Mouse (Mus musculus) liver, adult (tissue): ENCODE data around the gene Rabl2.

Source experiments
- GATA4 ChIP-seq: IDR thresholded peaks from 2 replicates; pipeline ENCODE4 v1.6.1; 2014; ENCODE audit warnings: mild to moderate bottlenecking, low read length; ENCODE audit not compliant: insufficient replicate concordance

The Rabl2 gene

GRCm38 (mm10) chr15:89591723-89592455 lies at the start of gene Rabl2:
Gene Rabl2 (minus strand): TSS chr15:89591923.
- TF ChIP-seq GATA4, result no peak

DNA sequence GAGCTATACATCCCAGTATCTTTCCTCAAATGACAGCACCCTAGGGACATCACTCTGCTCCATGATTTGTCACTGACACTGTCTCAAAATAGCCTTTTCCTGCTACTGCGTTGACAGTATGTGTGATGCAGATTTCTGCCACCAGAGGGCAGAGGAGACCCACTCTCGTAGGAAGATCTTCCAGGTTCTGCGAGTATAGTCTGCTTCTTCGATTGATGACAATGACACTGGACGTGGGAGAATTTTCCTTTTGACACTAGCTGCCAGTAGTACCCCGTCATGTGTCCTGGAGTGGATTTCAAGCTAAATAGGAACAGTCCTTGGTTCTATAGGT lies 31.9 kb upstream of the Rabl2 start:
- TF ChIP-seq GATA4, result no peak

DNA sequence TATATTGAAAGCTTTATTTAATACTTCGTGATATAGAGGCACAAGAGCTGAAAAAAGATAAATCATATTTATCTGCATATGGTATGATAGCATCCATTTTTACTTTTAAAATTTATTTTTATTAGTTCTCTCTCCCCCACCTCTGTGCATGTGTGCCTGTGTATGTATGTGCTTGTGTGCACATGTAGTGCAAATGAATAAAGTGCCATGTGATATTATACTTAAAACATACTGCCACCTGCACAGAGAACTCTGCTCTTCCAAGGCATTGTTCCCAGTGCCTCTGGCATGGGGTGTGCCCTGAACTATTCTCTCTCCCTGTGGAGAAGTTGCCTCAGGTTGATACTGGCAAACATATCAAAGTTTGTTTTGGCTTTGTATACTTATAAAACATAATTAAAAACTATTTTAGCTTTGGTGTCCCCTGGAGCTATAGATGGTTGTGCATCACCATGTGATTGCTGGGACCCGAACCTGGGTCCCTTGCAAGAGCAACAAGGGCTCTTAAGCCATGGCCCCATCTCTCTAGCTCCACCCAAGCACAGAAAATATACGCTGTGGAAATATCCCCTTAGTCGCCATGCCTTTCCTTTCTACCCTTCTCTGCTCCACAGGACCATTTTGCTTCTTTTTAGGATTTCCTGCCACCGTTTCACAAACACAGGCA lies 31.4 kb upstream of the Rabl2 start:
- no peak for TF ChIP-seq GATA4

DNA sequence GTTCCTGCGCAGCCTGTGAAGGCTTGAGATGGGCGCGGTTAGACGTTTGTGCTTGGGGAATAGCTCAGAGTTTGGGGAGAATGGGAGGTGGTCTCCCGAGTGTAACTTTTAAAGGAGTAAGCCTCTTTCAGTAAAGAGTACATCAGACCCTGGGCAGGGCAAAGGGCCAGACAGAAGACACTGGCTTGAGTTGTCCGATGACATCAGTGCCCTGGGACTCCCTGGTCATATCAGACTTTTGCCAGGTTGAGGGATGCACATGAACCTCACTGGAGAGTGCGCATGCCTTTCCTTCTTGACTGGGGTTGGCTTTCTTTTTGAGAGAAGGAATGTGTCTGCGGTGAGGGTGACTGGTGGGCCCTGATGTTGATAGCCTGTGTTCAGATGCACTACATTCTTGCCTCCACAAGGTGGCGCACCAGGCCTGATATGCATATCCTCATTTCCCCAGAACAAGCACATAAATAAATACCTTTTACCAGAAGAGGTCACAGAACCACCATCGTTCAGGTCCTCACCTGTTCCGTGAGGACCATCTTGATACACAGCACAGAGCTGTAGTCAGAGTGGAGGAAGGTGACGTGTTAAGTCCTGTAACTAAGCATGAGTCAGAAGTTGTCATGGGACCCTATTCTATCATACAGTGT lies 30.7 kb upstream of the Rabl2 start:
- TF ChIP-seq GATA4, result no peak

DNA sequence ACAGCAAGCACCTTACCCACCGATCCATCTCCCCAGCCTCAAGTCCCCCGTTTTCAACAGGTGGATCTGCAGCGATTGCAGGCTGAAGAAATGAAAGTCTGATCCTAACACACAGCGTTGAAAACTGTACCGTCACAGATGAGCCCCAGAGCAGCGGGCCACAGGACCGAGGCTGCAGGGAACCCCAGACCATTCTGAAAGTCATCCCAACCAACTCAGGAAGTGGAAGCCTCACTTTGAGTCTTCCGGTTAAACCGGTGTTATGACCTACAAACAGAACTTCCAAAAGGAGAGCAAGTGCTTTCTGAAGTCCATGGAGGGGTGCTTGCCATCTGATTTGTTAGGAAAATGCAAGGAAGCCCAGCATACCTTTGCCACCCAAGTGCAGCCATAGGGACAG lies 16.2 kb upstream of the Rabl2 start:
- TF ChIP-seq GATA4, result no peak

GRCm38 (mm10) chr15:89607480-89607879 lies 15.8 kb upstream of the Rabl2 start:
- no peak for TF ChIP-seq GATA4

GRCm38 (mm10) chr15:89605822-89606570 lies 14.3 kb upstream of the Rabl2 start:
- TF ChIP-seq GATA4, result no peak

- no peak for TF ChIP-seq GATA4
Measured at GRCm38 (mm10) chr15:89592548-89592947, 825 bp upstream of the Rabl2 start.

- TF ChIP-seq GATA4, result no peak
Measured at GRCm38 (mm10) chr15:89591317-89591716, 406 bp downstream of the Rabl2 start.

DNA sequence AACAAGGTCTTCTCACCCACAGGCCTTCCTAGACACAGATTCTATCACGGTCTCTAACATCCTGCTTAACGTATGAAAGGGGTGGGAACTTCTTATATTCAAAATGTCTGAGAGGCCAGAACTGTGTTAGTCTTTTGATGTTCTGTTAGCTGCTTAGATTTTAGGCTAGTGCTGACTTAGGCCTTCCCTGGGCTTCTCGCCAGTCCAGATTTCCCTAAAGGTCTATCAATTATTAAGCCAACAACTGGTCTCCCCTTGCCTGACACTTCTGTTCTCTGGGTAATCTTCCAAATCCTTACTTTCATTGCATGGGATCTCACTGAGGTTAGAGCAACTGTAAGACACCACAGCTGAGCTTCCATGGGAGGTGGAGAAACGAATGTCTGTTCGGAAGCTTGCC lies 2.6 kb downstream of the Rabl2 start:
- no peak for TF ChIP-seq GATA4

- no peak for TF ChIP-seq GATA4
Measured at GRCm38 (mm10) chr15:89585631-89586030, 6.1 kb downstream of the Rabl2 start.

DNA sequence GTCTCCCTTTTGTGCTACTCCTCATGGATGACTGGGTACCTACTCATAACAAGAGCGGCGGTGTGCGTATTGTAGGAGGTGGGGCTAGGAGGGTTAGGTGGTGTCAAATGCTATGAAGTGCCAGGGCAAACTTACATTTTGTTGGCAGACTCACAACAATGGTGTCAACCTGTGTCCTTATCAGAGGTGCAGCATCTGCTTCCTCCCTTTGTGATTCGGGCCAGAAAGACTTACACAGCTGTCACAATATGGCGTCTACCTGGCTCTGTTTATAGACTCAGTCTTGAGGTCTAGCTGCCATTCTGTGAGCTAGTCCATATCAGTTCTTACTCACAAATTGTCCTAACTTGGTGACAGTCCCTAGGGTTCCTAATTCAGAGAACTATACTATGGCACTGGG lies 6.6 kb downstream of the Rabl2 start:
- no peak for TF ChIP-seq GATA4

- no peak for TF ChIP-seq GATA4
Measured at GRCm38 (mm10) chr15:89582494-89582893, 9.2 kb downstream of the Rabl2 start.

DNA sequence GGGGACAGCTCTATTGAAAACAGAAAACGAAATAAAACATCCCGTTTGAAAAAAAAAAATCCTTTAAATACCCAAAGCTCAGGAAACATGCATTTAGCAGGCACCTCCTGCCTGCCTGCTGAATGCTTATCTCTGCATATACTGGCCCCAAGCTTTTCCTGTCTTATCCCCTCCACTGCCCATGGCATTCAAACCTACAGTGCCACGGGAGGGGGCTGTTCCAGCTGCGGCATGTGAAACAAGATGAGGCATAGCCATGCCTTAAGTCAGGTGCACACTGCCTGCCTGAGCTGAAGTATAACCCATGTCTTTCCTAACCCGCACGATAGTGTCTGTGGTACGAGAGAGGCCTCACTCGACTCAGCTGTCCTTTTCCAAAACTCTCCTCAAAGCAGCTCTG lies 19.6 kb downstream of the Rabl2 start:
- TF ChIP-seq GATA4, result no peak

- TF ChIP-seq GATA4, result no peak
Measured at GRCm38 (mm10) chr15:89568114-89568513, 23.6 kb downstream of the Rabl2 start, which contains the start of gene Acr. Gene Acr (plus strand): TSS chr15:89568326.
